Mouse (Mus musculus): ENCODE measurements around the gene Arhgap10.

- TF ChIP-seq CTCF (IDR thresholded peaks at IDR 0.05; ENCODE audit: low read depth) (no peak), EP300 (IDR thresholded peaks at IDR 0.05; ENCODE audit: low read depth) (no peak)
Observed at GRCm38 (mm10) chr8:77516845-77517244, 908 bp downstream of the Arhgap10 start.

Data from heart, postnatal 0 days (tissue).